Mouse (Mus musculus): ENCODE measurements at regions not wholly inside any gene's neighbourhood (a gene's known extent, or its start where the extent isn't known, plus 50 kb on each side); places are given as distances from the start of the nearest gene placed in this dataset.

GRCm38 (mm10) chr13:63954305-63954704 is 134.7 kb downstream of the Hsd17b3 start:
- TF ChIP-seq CTCF (IDR thresholded peaks at IDR 0.05; ENCODE audit: low read depth) (no peak), EP300 (IDR thresholded peaks at IDR 0.05; ENCODE audit: low read depth) (no peak)

All from liver, postnatal 0 days (tissue).